Mouse (Mus musculus) cortical plate, adult 2 months (tissue): ENCODE data around the gene Atxn7.

Source experiments
- CTCF ChIP-seq: fragments of 200-500 bp; IDR thresholded peaks from 2 replicates; pipeline ENCODE4 v1.5.1; 2011; ENCODE audit warnings: mild to moderate bottlenecking, control low read depth, low read length; ENCODE audit not compliant: insufficient read depth; ENCODE audit errors: extremely low read depth
- POLR2A ChIP-seq: fragments of 200-500 bp; IDR thresholded peaks from 2 replicates; pipeline ENCODE4 v1.6.1; 2011; ENCODE audit warnings: mild to moderate bottlenecking, low read length, control low read depth; ENCODE audit not compliant: insufficient read depth; ENCODE audit errors: extremely low read depth

- TF ChIP-seq POLR2A (no peak), CTCF (no peak)
Measured at GRCm38 (mm10) chr14:14064486-14065141, 103.4 kb downstream of the Atxn7 start.
